Mouse (Mus musculus) lung, postnatal 10 days (tissue): ENCODE measurements around the gene Mrpl33.

Experiments
- DNase-seq: peaks from one replicate; pipeline ENCODE4 v3.0.0; 2021

Mrpl33 gene

DNA sequence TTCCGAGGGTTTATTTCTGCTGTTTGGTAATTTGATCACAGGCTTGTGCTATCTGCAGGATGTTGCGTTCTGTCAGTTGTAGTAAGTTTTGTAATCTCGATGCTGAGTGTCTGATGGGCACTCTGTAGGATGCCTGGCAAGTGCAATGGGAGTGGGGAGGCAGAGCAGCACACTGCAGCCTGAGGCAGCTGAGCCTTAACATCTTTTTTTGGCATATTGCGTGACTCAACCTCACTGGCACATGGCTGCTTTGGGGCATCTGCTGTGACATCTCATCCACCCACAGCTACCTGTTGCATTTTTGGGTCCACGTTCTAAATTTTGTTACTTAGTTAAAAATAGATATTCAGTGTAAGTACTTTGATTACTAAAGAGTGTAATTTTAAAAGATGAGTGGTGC, 108.2 kb downstream of the Mrpl33 start:
- DNase-seq: no peak

DNA sequence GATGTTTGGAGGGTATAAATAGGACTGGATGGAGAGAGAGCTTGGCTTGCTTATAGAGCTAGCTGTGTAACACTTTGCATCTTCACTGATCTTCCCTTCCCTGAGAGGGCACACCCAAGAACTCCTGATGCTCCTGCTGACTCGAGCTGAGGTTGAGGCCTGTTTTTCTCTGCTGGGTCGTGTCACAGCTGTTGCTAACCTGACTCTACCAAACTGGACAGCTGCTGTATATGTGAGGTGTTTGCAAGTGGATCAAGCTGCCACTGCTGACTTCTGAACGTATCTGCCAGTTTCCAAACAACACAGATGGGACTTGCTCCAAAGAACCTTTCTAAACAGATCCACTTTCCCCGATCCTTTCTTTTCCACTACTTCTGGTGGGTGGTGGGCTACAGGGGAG, 110.1 kb downstream of the Mrpl33 start:
- DNase-seq: no peak

DNA sequence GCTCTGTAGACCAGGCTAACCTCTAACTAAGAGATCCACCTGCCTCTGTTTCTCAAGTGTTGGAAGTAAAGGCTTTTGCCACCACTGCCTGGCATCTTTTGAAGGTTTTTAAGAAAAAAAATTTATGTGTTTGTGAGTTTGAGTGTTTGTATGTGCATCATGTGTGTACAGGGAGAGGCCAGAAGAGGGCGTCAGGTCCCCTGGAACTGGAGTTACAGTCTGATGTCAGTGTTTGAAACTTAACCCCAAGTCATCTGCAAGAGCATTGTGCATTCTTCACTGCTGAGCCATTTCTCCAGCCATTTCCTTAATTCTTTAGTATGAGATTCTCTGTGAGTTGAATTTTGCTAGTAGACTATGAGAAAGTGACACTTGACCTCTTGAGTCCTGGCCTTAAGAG, 112.7 kb downstream of the Mrpl33 start:
- DNase-seq: peak; percentile 19

DNA sequence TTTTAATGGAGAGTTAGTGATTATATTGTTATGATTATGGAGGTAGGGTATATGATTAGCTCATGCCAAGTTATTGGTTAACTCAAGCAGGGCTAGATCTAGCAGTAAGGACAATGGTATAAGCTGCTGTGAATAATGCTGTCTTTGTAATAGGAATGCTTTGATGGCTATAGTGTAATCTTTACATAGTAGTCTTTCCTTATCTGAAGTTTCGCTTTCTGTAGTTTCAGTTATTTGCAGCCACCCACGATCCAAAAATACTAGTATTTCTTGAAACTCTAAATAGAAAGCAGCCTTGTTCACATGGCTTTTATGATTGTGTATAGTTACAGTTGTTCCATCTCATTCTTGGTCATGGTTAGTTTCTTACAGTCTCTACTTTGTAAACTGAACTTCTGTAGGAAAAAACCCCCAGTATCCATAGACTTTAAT, 116.6 kb downstream of the Mrpl33 start:
- DNase-seq: no peak

DNA sequence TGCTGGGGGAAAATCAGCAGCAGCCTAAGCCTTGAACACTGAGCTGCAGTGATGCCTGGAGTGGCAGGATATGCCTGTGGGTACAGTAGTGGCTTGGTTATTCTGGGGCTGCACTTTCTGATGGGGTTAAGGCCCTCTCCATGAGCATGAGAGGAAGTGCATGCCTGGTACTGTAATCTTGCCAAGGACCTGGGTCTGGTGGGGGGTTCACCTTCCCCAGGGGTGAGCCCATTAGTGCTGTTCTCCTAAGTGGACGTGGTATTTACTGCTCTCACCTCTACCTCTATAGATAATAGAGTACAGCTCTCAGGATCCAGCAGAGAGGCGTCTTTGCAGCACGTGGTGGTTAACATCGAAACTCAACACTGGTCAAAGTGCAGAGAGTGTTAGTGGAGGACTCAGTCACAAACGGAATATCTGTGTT, 117.1 kb downstream of the Mrpl33 start:
- no peak for DNase-seq
